Mouse (Mus musculus): ENCODE results near the gene Socs1. TPM values are rescaled to one million over a fixed set of nuclear protein-coding genes. Genes with fewer than 3 reads are reported as not detected.
A peak's percentile ranks its signal among the peaks of the same experiment; 100 is the strongest.

Socs1 gene
- total and polyA plus RNA-seq, 3 experiments, result 1.6 to 13.0 (median 6.2) TPM

- peaks cover 49% of the 10 kb centered on the region for H3K27me3 ChIP-seq (ENCODE audit: insufficient read depth, low read length)
- DNase-seq (ENCODE audit: low spot score) (no peak), ATAC-seq (ENCODE audit: extremely low read depth, insufficient number of reproducible peaks, low FRiP score, poor library complexity, severe bottlenecking) (no peak)
- H3K4me1 ChIP-seq (ENCODE audit: insufficient read depth, low read depth, low read length), result no peaks in the 10 kb centered on the region
- TF ChIP-seq TAL1 (conservative IDR thresholded peaks at IDR 0.05; ENCODE audit: low read depth, low read length) (no peak), CTCF (IDR thresholded peaks at IDR 0.05; ENCODE audit: low read depth, low read length) (no peak), GATA2 (IDR thresholded peaks at IDR 0.05; ENCODE audit: borderline replicate concordance, low read depth, low read length) (no peak), GATA1 (IDR thresholded peaks at IDR 0.05; ENCODE audit: borderline replicate concordance, low read length) (no peak), POLR2AphosphoS5 (IDR thresholded peaks at IDR 0.05; ENCODE audit: insufficient replicate concordance, low read depth, low read length) (no peak)
- H3K4me3 ChIP-seq (ENCODE audit: low read depth, low read length), result no peak overlapping the region
- H3K36me3 ChIP-seq (replicated peaks), result no peaks in the 10 kb centered on the region
- H3K9me3 ChIP-seq (replicated peaks), result no peaks in the 10 kb centered on the region
These were observed 39.2 kb upstream of the Socs1 start for GRCm38 (mm10) chr16:10824536-10824935.

GRCm38 (mm10) chr16:10821387-10821786 lies 36.1 kb upstream of the Socs1 start:
- H3K27me3 ChIP-seq (ENCODE audit: insufficient read depth, low read length), result peaks cover 57% of the 10 kb centered on the region
- DNase-seq (ENCODE audit: low spot score) (no peak), ATAC-seq (ENCODE audit: extremely low read depth, insufficient number of reproducible peaks, low FRiP score, poor library complexity, severe bottlenecking) (no peak)
- no peaks in the 10 kb centered on the region for H3K9me3 ChIP-seq (replicated peaks)
- H3K36me3 ChIP-seq (replicated peaks), result no peaks in the 10 kb centered on the region
- no peak for TF ChIP-seq CTCF (IDR thresholded peaks at IDR 0.05; ENCODE audit: low read depth, low read length)
- TF ChIP-seq GATA1 (IDR thresholded peaks at IDR 0.05; ENCODE audit: borderline replicate concordance, low read length), result no peak
- TF ChIP-seq POLR2AphosphoS5 (IDR thresholded peaks at IDR 0.05; ENCODE audit: insufficient replicate concordance, low read depth, low read length), result no peak
- TF ChIP-seq TAL1 (conservative IDR thresholded peaks at IDR 0.05; ENCODE audit: low read depth, low read length), result no peak
- TF ChIP-seq GATA2 (IDR thresholded peaks at IDR 0.05; ENCODE audit: borderline replicate concordance, low read depth, low read length), result no peak
- H3K4me1 ChIP-seq (ENCODE audit: insufficient read depth, low read depth, low read length), result no peaks in the 10 kb centered on the region
- H3K4me3 ChIP-seq (ENCODE audit: low read depth, low read length), result no peak overlapping the region

GRCm38 (mm10) chr16:10819966-10820365 lies 34.6 kb upstream of the Socs1 start:
- Histone ChIP-seq H3K4me1 (ENCODE audit: insufficient read depth, low read depth, low read length) (peaks cover 9% of the 10 kb centered on the region), H3K9me3 (replicated peaks) (no peaks in the 10 kb centered on the region), H3K36me3 (replicated peaks) (no peaks in the 10 kb centered on the region), H3K27me3 (ENCODE audit: insufficient read depth, low read length) (peaks cover 60% of the 10 kb centered on the region), H3K4me3 (ENCODE audit: low read depth, low read length) (no peak overlapping the region)
- ATAC-seq (ENCODE audit: extremely low read depth, insufficient number of reproducible peaks, low FRiP score, poor library complexity, severe bottlenecking), result no peak
- TF ChIP-seq TAL1 (conservative IDR thresholded peaks at IDR 0.05; ENCODE audit: low read depth, low read length) (no peak), GATA2 (IDR thresholded peaks at IDR 0.05; ENCODE audit: borderline replicate concordance, low read depth, low read length) (no peak), POLR2AphosphoS5 (IDR thresholded peaks at IDR 0.05; ENCODE audit: insufficient replicate concordance, low read depth, low read length) (no peak), GATA1 (IDR thresholded peaks at IDR 0.05; ENCODE audit: borderline replicate concordance, low read length) (no peak)
- no peak for DNase-seq (ENCODE audit: low spot score)

- no peaks in the 10 kb centered on the region for H3K36me3 ChIP-seq (replicated peaks)
- H3K9me3 ChIP-seq (replicated peaks), result no peaks in the 10 kb centered on the region
- no peak for ATAC-seq (ENCODE audit: extremely low read depth, insufficient number of reproducible peaks, low FRiP score, poor library complexity, severe bottlenecking)
- no peak overlapping the region for H3K4me3 ChIP-seq (ENCODE audit: low read depth, low read length)
- no peak for DNase-seq (ENCODE audit: low spot score)
- peaks cover 61% of the 10 kb centered on the region for H3K27me3 ChIP-seq (ENCODE audit: insufficient read depth, low read length)
- TF ChIP-seq TAL1 (conservative IDR thresholded peaks at IDR 0.05; ENCODE audit: low read depth, low read length) (no peak), CTCF (IDR thresholded peaks at IDR 0.05; ENCODE audit: low read depth, low read length) (no peak), GATA1 (IDR thresholded peaks at IDR 0.05; ENCODE audit: borderline replicate concordance, low read length) (no peak)
- H3K4me1 ChIP-seq (ENCODE audit: insufficient read depth, low read depth, low read length), result peaks cover 23% of the 10 kb centered on the region
These were observed 33.3 kb upstream of the Socs1 start for GRCm38 (mm10) chr16:10818579-10819135.

- no peaks in the 10 kb centered on the region for H3K36me3 ChIP-seq (replicated peaks)
- TF ChIP-seq TAL1 (conservative IDR thresholded peaks at IDR 0.05; ENCODE audit: low read depth, low read length) (no peak), GATA2 (IDR thresholded peaks at IDR 0.05; ENCODE audit: borderline replicate concordance, low read depth, low read length) (no peak), POLR2AphosphoS5 (IDR thresholded peaks at IDR 0.05; ENCODE audit: insufficient replicate concordance, low read depth, low read length) (no peak), CTCF (IDR thresholded peaks at IDR 0.05; ENCODE audit: low read depth, low read length) (no peak), GATA1 (IDR thresholded peaks at IDR 0.05; ENCODE audit: borderline replicate concordance, low read length) (no peak)
- peaks cover 59% of the 10 kb centered on the region for H3K27me3 ChIP-seq (ENCODE audit: insufficient read depth, low read length)
- peak; percentile 54 for ATAC-seq (ENCODE audit: extremely low read depth, insufficient number of reproducible peaks, low FRiP score, poor library complexity, severe bottlenecking)
- H3K4me1 ChIP-seq (ENCODE audit: insufficient read depth, low read depth, low read length), result peaks cover 31% of the 10 kb centered on the region
- H3K9me3 ChIP-seq (replicated peaks), result no peaks in the 10 kb centered on the region
- peak; percentile 30 for DNase-seq (ENCODE audit: low spot score)
- H3K4me3 ChIP-seq (ENCODE audit: low read depth, low read length), result peak overlapping the region; percentile 33
These were observed 29.5 kb upstream of the Socs1 start for GRCm38 (mm10) chr16:10814864-10815263.

GRCm38 (mm10) chr16:10813726-10814125 lies 28.4 kb upstream of the Socs1 start:
- Histone ChIP-seq H3K36me3 (replicated peaks) (no peaks in the 10 kb centered on the region), H3K27me3 (ENCODE audit: insufficient read depth, low read length) (peaks cover 61% of the 10 kb centered on the region), H3K4me1 (ENCODE audit: insufficient read depth, low read depth, low read length) (peaks cover 31% of the 10 kb centered on the region), H3K9me3 (replicated peaks) (no peaks in the 10 kb centered on the region), H3K4me3 (ENCODE audit: low read depth, low read length) (no peak overlapping the region)
- TF ChIP-seq TAL1 (conservative IDR thresholded peaks at IDR 0.05; ENCODE audit: low read depth, low read length) (no peak), GATA2 (IDR thresholded peaks at IDR 0.05; ENCODE audit: borderline replicate concordance, low read depth, low read length) (no peak), CTCF (IDR thresholded peaks at IDR 0.05; ENCODE audit: low read depth, low read length) (no peak), GATA1 (IDR thresholded peaks at IDR 0.05; ENCODE audit: borderline replicate concordance, low read length) (no peak), POLR2AphosphoS5 (IDR thresholded peaks at IDR 0.05; ENCODE audit: insufficient replicate concordance, low read depth, low read length) (no peak)
- no peak for ATAC-seq (ENCODE audit: extremely low read depth, insufficient number of reproducible peaks, low FRiP score, poor library complexity, severe bottlenecking)
- DNase-seq (ENCODE audit: low spot score), result no peak

Measured in G1E (cell line).